Mouse (Mus musculus): ENCODE measurements around the gene Arfrp1. TPM values are rescaled to one million over a fixed set of nuclear protein-coding genes. Genes with fewer than 3 reads are reported as not detected.

Gene Arfrp1
- polyA plus RNA-seq, 1 experiment = 37.9 TPM

DNA sequence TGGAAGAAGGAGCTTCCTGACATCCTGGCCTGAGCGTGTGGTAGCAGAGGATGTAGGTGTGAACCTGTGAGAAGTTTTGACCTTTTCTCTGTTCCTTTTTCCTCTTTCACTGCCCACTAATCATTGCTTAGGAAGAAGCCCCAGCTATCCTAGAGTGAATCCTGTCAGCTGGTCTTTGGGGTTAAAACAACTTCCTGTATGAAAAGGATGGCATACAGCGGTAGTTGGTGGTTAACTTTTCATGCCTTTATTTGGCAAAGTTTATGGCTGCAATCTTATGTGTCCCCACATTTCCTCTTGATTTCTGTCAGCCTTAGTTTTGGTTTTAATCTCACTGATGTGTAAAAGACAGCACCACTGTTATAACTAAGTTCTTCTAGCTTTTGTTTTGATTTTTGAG is 12.0 kb upstream of the Arfrp1 start:
- DNase-seq (ENCODE audit: low read depth) = no peak

- no peak for DNase-seq (ENCODE audit: low read depth)
These were observed 10.6 kb upstream of the Arfrp1 start for GRCm38 (mm10) chr2:181375787-181376186.

DNA sequence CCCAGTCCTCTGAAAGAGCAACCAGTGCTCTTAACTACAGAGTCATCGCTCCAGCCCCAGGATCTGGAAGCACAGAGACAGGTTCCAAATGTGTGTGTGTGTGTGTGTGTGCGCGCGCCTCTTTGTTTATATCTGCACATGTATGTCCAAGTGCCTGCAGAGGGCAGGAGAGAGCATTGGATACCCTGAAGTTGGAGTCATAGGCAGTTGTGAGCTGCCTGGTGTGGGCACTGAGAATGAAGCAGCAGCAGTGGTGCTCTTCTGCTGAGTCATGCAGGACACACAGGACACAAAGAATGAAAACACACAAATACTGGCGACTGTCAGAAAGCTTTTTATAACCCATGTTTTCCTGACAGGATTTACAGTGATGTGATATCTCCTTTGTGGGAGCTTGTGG is 4.8 kb upstream of the Arfrp1 start:
- no peak for DNase-seq (ENCODE audit: low read depth)

DNA sequence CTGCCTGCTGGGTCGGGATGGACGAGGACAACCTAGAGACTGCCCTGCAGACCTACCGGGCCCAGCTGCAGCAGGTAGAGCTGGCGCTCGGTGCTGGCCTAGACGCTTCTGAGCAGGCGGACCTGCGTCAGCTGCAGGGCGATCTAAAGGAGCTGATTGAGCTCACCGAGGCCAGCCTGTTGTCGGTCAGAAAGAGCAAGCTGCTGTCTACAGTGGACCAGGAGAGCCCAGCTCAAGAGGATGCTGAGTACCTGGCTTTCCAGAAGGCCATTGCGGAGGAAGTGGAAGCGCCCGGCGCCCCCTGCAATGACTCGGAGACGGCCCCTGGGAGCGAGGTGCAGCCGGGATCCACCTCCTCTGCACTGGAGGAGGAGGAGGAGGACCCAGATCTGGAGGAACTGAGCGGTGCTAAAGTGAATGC is 461 bp upstream of the Arfrp1 start:
- no peak for DNase-seq (ENCODE audit: low read depth)

DNA sequence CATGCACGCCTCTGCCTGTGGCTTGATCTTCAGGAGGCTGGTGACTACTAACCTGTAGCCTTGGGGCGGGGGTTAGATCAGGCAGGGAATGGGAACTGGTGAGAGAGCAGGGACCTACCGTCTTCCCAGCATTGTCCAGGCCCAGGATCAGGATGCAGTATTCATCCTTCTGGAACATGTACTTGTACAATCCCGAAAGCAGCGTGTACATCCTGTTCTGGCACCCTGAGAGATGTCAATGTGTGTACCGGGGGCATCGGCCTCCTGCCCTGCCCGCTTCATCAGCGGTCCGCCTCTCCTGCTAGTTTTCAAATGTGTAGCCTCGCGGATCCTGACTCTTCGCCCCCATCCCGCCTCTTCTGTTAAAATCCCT is 731 bp downstream of the Arfrp1 start:
- DNase-seq (ENCODE audit: low read depth) = no peak

GRCm38 (mm10) chr2:181363946-181364345 is 1.3 kb downstream of the Arfrp1 start:
- no peak for DNase-seq (ENCODE audit: low read depth)

GRCm38 (mm10) chr2:181356780-181357179 is 8.4 kb downstream of the Arfrp1 start:
- DNase-seq (ENCODE audit: low read depth) = no peak

DNA sequence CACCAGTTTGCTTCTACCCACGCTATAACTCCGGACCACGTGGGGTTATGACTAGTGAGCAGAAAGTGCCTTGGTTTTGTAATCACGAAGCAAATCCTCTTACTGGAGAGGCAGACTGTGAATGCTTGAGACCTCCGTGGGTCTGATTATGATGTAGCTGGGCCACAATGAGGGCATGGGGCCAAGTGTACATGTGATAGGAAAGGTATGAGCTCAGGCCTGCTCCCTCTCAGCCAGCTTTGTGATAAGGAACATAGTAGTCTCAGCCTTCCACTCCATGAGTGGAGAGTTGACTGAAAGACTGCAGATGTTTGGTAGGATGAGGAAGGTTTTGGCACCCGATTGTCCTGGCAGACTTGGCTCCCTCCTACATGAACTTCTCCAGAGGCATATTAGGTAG is 22.4 kb downstream of the Arfrp1 start:
- DNase-seq (ENCODE audit: low read depth) = no peak

DNA sequence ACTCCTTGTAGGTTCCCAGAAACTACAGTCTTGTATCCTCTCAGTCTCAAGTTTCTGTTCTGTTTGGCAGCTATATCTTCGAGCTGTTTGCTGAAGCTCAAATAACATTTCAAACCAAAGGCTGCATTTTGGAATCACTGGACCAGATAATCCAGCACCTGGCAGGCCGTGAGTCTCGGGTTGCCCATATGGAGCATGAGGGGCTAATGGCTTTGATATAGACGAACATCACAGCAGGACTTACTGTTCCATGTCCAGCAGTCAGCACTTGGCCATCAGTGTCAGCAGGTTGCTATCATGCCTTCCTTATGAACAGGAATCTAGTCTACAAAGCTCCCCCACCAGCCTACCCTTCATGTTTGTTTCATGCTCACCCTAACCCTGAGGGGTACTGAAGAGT is 24.8 kb downstream of the Arfrp1 start:
- DNase-seq (ENCODE audit: low read depth) = no peak

- DNase-seq (ENCODE audit: low read depth) = no peak
These were observed 31.2 kb downstream of the Arfrp1 start for GRCm38 (mm10) chr2:181334023-181334422.

- no peak for DNase-seq (ENCODE audit: low read depth)
These were observed 32.7 kb downstream of the Arfrp1 start for GRCm38 (mm10) chr2:181332542-181332941.

DNA sequence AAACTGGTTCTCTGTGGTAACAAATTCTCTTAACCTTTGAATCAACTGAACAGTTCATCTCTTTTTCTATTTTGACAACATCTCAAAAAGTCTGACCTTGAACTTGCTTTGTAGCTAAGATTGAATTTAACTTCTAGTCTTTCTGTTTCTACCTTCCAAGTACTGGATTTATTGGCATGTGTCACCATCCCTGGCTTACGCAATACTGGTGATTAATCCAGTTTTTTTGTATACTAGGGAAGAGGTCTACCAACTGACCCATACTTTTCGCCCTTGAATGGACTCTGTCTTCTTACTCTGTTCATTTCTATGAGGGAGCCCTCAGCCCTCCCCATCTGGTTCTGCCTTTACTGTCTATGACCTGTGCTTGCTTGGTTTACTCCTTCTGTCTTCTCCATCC is 39.1 kb downstream of the Arfrp1 start:
- DNase-seq (ENCODE audit: low read depth) = no peak

DNA sequence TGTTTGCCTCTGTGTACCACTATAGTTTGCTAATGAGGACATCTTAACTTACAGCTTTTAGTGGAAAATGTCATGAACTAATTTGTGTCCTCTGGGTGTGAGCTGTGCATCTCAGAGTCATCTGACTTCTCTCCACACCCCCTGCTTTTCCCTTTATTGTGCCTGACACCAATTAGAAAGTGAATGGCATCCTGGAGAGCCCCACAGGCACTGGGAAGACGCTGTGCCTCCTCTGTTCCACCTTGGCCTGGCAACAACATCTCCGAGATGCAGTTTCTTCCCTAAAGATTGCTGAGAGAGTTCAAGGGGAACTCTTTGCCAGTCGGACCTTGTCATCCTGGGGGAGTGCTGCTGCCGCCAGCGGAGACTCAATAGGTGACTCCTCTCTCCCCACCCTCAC is 43.1 kb downstream of the Arfrp1 start:
- no peak for DNase-seq (ENCODE audit: low read depth)

GRCm38 (mm10) chr2:181320103-181320499 is 45.1 kb downstream of the Arfrp1 start:
- no peak for DNase-seq (ENCODE audit: low read depth)

DNA sequence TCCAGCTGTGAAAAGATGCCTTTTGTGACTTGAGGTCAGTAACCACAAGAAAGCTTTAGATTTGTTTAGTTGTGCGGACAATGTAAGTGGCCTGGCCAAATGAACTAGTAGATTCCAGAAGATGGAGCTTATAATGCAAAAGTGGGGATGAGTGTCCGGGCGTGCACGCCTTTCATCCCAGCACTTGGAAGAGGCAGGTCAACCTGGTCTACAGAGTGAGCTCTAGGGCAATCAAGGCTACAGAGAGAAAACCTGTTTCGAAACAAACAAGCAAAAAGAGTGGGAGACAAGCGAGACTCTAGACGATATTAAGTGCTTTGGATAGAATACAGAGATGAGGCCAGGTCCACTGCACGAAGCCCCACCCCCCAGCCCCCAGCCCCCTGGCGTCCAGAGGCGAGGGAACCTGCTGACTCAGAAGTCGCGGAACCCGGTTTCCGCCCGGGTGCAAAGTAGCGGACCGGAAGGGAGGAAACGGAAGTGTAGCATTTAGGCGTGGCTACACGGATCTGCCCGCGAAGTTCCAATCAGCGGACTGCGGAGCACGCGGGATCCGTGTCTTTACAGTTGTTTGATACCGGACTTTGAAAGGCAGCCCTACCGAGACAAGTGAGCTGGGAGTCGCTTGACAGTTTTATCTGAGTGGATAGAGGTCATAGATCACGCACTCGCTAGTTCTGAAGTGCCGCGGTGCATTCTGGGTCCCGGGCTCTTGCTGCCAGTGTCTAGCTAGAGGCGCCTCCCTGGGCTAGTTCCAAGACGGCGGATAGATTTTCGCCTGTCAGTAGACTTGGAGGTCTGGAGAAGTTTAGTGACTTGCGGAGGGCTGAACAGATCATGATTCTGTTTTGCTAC is 45.7 kb downstream of the Arfrp1 start, which contains the start of gene Rtel1:
Gene Rtel1, plus strand, starts transcription at position 492 of the 855 bp plus-strand sequence.
- peak; percentile 23 for DNase-seq (ENCODE audit: low read depth)

DNA sequence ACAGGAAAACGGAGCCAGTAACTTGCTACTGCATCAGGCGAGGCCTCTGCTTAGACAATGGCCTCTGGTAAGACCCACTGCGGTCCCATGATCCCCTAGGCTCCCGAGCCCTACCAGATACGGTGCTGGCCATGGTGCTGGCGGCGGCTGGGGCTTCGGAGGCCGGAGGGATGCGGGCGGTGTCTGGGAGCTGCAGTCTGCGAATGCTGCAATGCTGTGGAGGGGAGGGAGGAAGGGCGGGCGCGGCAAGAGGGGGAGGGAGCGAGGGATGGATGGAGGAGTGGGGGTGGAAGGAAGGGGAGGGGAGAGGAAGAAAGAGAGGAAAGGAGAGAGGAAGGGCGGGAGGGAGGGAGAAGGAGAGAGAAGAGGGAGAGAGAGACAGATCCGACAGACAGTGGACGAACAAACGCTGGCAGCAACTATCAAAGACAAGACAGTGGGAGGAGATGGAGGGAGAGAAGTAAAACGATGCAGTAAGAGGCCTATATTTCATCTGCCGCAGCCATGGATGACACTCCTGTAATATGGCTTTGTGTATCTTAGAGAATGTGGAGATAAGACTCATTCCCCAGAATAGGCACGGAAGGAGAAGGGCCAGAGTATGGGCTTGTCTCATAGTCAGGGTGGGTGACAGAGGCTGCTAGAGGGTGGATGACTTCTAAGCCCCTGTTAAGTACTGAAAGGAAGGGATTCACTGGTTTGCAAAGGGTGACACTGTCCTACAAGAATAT is 51.0 kb downstream of the Arfrp1 start, which contains the start of gene Stmn3:
Gene Stmn3, minus strand, starts transcription at position 421 of the 731 bp plus-strand sequence.
- DNase-seq (ENCODE audit: low read depth) = no peak

- DNase-seq (ENCODE audit: low read depth) = no peak
These were observed 51.7 kb downstream of the Arfrp1 start for GRCm38 (mm10) chr2:181313344-181314079.

DNA sequence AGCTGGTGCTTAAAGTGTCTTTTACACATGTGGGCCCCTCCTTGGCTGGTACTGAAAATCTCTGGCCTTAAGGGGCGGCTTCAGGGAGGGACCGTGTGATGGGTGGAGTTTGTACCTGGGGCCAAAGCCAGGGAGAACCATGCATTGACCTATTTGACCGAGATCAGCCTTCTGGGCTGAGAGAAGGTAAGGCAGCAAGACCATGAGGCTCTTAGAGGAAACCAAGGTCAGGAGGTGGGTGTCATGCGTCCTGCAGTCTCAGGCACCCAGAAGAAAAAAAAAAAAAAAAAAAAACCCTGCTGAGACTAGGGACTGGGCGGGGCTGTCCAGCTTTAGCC is 52.2 kb downstream of the Arfrp1 start:
- no peak for DNase-seq (ENCODE audit: low read depth)

DNA sequence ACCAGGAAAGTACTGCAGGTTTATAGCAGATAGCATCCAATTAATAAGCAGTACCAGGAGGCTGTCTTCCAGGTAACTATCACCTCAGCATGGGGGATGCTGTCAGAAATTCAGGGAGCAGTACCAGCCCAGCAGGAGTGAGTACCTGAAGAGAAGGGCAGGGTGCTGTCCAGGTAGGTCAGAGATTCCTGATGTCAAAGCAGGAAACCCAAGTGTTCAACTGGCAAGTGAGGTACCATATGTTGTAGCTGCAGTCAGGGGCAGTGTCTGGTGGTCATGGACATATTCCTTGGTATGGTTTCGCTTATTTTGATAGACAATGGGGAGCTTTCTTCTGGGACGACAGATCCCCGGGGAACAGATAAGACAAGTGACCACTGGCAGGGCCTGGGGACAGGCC is 52.8 kb downstream of the Arfrp1 start:
- no peak for DNase-seq (ENCODE audit: low read depth)
